Mouse (Mus musculus) bone marrow macrophage, adult 2 months (primary cell): ENCODE results near the gene Sema4b. TPM values are rescaled to one million over a fixed set of nuclear protein-coding genes. Genes with fewer than 3 reads are reported as not detected.

ENCODE experiments used
- H3K27ac ChIP-seq: 2 replicates; pipeline ENCODE4 v1.5.1; 2012; ENCODE audit warnings: low read depth, low read length; ENCODE audit not compliant: insufficient read depth
- H3K4me1 ChIP-seq: 2 replicates; pipeline ENCODE4 v1.6.1; 2012; ENCODE audit warnings: low read length; ENCODE audit not compliant: control insufficient read depth, insufficient read depth
- H3K4me3 ChIP-seq: 2 replicates; pipeline ENCODE4 v1.5.1; 2012; ENCODE audit warnings: mild to moderate bottlenecking, low read length, moderate library complexity; ENCODE audit not compliant: insufficient read depth
- CTCF ChIP-seq: IDR thresholded peaks from 2 replicates; pipeline ENCODE4 v1.5.1; 2012; ENCODE audit warnings: low read depth, mild to moderate bottlenecking, low read length, moderate library complexity
- POLR2A ChIP-seq: IDR thresholded peaks from 2 replicates; pipeline ENCODE4 v1.6.1; 2012; ENCODE audit warnings: mild to moderate bottlenecking, low read depth, low read length, borderline replicate concordance
- polyA plus RNA-seq: library from polyadenylated mRNA; stranded (reverse); fragments of >200 nt; gene quantifications from 2 replicates; pipeline ENCODE4 v1.2.4, GENCODE M21; 2012; ENCODE audit not compliant: missing spikeins, insufficient read depth, insufficient read length

Sema4b gene
- polyA plus RNA-seq, 1 experiment = 13.5 TPM

- Histone ChIP-seq H3K4me3 (no peak overlapping the region), H3K27ac (no peak overlapping the region), H3K4me1 (peaks cover 43% of the 10 kb centered on the region)
- TF ChIP-seq CTCF (no peak), POLR2A (no peak)
Observed at GRCm38 (mm10) chr7:80176159-80176558, 10.5 kb upstream of the Sema4b start.

- Histone ChIP-seq H3K4me3 (no peak overlapping the region), H3K4me1 (peaks cover 36% of the 10 kb centered on the region), H3K27ac (no peak overlapping the region)
- TF ChIP-seq POLR2A = no peak
Observed at GRCm38 (mm10) chr7:80177438-80177837, 9.2 kb upstream of the Sema4b start.

- no peak overlapping the region for H3K27ac ChIP-seq
- peaks cover 30% of the 10 kb centered on the region for H3K4me1 ChIP-seq
- H3K4me3 ChIP-seq = no peak overlapping the region
- TF ChIP-seq POLR2A (no peak), CTCF (no peak)
Observed at GRCm38 (mm10) chr7:80178037-80178729, 8.5 kb upstream of the Sema4b start.

GRCm38 (mm10) chr7:80179327-80179726 is 7.3 kb upstream of the Sema4b start:
- Histone ChIP-seq H3K4me1 (peaks cover 30% of the 10 kb centered on the region), H3K27ac (no peak overlapping the region), H3K4me3 (no peak overlapping the region)
- TF ChIP-seq POLR2A = no peak
- TF ChIP-seq CTCF = no peak

- TF ChIP-seq POLR2A (no peak), CTCF (no peak)
- Histone ChIP-seq H3K4me3 (no peak overlapping the region), H3K27ac (no peak overlapping the region), H3K4me1 (peaks cover 33% of the 10 kb centered on the region)
Observed at GRCm38 (mm10) chr7:80179790-80180189, 6.9 kb upstream of the Sema4b start.

- TF ChIP-seq CTCF (no peak), POLR2A (no peak)
- Histone ChIP-seq H3K4me3 (no peak overlapping the region), H3K4me1 (peaks cover 33% of the 10 kb centered on the region), H3K27ac (no peak overlapping the region)
Observed at GRCm38 (mm10) chr7:80180202-80180601, 6.4 kb upstream of the Sema4b start.

GRCm38 (mm10) chr7:80181078-80181477 is 5.6 kb upstream of the Sema4b start:
- H3K27ac ChIP-seq = no peak overlapping the region
- H3K4me1 ChIP-seq = peaks cover 27% of the 10 kb centered on the region
- no peak overlapping the region for H3K4me3 ChIP-seq
- TF ChIP-seq CTCF (no peak), POLR2A (no peak)

- Histone ChIP-seq H3K4me3 (no peak overlapping the region), H3K27ac (no peak overlapping the region), H3K4me1 (peaks cover 24% of the 10 kb centered on the region)
- TF ChIP-seq CTCF (no peak), POLR2A (no peak)
Observed at GRCm38 (mm10) chr7:80182139-80182538, 4.5 kb upstream of the Sema4b start.

- TF ChIP-seq CTCF (no peak), POLR2A (no peak)
- Histone ChIP-seq H3K27ac (no peak overlapping the region), H3K4me1 (peaks cover 17% of the 10 kb centered on the region), H3K4me3 (no peak overlapping the region)
Observed at GRCm38 (mm10) chr7:80183466-80183865, 3.2 kb upstream of the Sema4b start.

GRCm38 (mm10) chr7:80183969-80184368 is 2.7 kb upstream of the Sema4b start:
- TF ChIP-seq POLR2A (no peak), CTCF (no peak)
- Histone ChIP-seq H3K4me1 (peaks cover 17% of the 10 kb centered on the region), H3K4me3 (no peak overlapping the region), H3K27ac (no peak overlapping the region)
